Mouse (Mus musculus) CH12.LX (cell line): ENCODE measurements around the gene Slc48a1. TPM values are rescaled to one million over a fixed set of nuclear protein-coding genes. Genes with fewer than 3 reads are reported as not detected.

Experiments
- DNase-seq: peaks from one replicate; pipeline ENCODE4 v3.0.0-alpha.2; 2013; ENCODE audit errors: extremely low read depth
- H3K27ac ChIP-seq: 2 replicates; pipeline ENCODE4 v1.5.1; 2012; ENCODE audit warnings: low read depth, mild to moderate bottlenecking, control low read depth, moderate library complexity; ENCODE audit not compliant: insufficient read depth
- H3K27me3 ChIP-seq: replicated peaks from 2 replicates; pipeline ENCODE3; 2012; ENCODE audit warnings: inconsistent platforms
- H3K36me3 ChIP-seq, 2 experiments: replicated peaks in 1 of 2; 2 replicates each; pipeline versions ENCODE3 to v1.6.1; 2012; ENCODE audit warnings: inconsistent platforms in 1 of 2, low read length in 1 of 2, mild to moderate bottlenecking in 1 of 2, mixed read lengths in 1 of 2, moderate library complexity in 1 of 2; ENCODE audit not compliant: control insufficient read depth in 1 of 2, insufficient read depth in 1 of 2
- H3K4me1 ChIP-seq, 2 experiments: 2 replicates each; pipeline ENCODE4 v1.6.1; 2012; ENCODE audit warnings: inconsistent platforms in 1 of 2, moderate library complexity in 1 of 2; ENCODE audit not compliant: insufficient read depth in 2 of 2, control insufficient read depth in 1 of 2
- H3K4me2 ChIP-seq: 2 replicates; pipeline ENCODE4 v1.6.1; 2012; ENCODE audit warnings: low read depth, mild to moderate bottlenecking, control low read depth; ENCODE audit not compliant: poor library complexity, insufficient read depth, severe bottlenecking
- H3K4me3 ChIP-seq, 3 experiments: fragments of 150-350 bp in 1 of 3; sonication (generic) in 1 of 3; replicated peaks in 1 of 3; 2 replicates each; pipeline versions ENCODE3 to v1.5.1; 2011 to 2012; ENCODE audit warnings: low read depth in 2 of 3, low read length in 2 of 3, mild to moderate bottlenecking in 2 of 3, moderate library complexity in 2 of 3, control low read depth in 1 of 3, improper control_type of control experiment in 1 of 3, inconsistent platforms in 1 of 3, mixed read lengths in 1 of 3; ENCODE audit not compliant: poor library complexity in 1 of 3
- H3K79me2 ChIP-seq: replicated peaks from 2 replicates; pipeline ENCODE4 v1.6.1; 2012; ENCODE audit warnings: mild to moderate bottlenecking, moderate library complexity; ENCODE audit not compliant: control insufficient read depth, poor library complexity, insufficient read depth, severe bottlenecking; ENCODE audit errors: extremely low read depth
- H3K9ac ChIP-seq: 2 replicates; pipeline ENCODE4 v1.6.1; 2012; ENCODE audit warnings: low read depth, mild to moderate bottlenecking, control low read depth, moderate library complexity; ENCODE audit not compliant: insufficient read depth
- H3K9me3 ChIP-seq: replicated peaks from 2 replicates; pipeline ENCODE3; 2012; ENCODE audit warnings: low read length, inconsistent platforms, mixed read lengths
- CHD1 ChIP-seq: IDR thresholded peaks from 2 replicates; pipeline ENCODE4 v1.6.1; 2012; ENCODE audit warnings: low read depth, low read length, improper control_type of control experiment, inconsistent platforms
- CHD2 ChIP-seq: IDR thresholded peaks from 2 replicates; pipeline ENCODE4 v1.6.1; 2011; ENCODE audit warnings: low read length, improper control_type of control experiment
- CTCF ChIP-seq, 2 experiments: IDR thresholded peaks in 1 of 2; conservative IDR thresholded peaks in 1 of 2; 2 replicates each; pipeline ENCODE4 v1.5.1; 2011 to 2012; ENCODE audit warnings: low read depth in 2 of 2, low read length in 2 of 2, improper control_type of control experiment in 1 of 2, inconsistent platforms in 1 of 2, mild to moderate bottlenecking in 1 of 2, moderate library complexity in 1 of 2
- E2F4 ChIP-seq: IDR thresholded peaks from 2 replicates; pipeline ENCODE4 v1.6.1; 2011; ENCODE audit warnings: low read depth, low read length, improper control_type of control experiment; ENCODE audit not compliant: insufficient replicate concordance
- ELF1 ChIP-seq: IDR thresholded peaks from 2 replicates; pipeline ENCODE4 v1.6.1; 2014; ENCODE audit warnings: low read depth, mild to moderate bottlenecking, inconsistent platforms, low read length, improper control_type of control experiment
- EP300 ChIP-seq: IDR thresholded peaks from 2 replicates; pipeline ENCODE4 v1.6.1; 2011; ENCODE audit warnings: low read length, improper control_type of control experiment
- ETS1 ChIP-seq: conservative IDR thresholded peaks from 2 replicates; pipeline ENCODE4 v1.6.1; 2012; ENCODE audit warnings: low read depth, mild to moderate bottlenecking, inconsistent platforms, low read length, improper control_type of control experiment, moderate library complexity
- HCFC1 ChIP-seq: IDR thresholded peaks from 2 replicates; pipeline ENCODE4 v1.6.1; 2012; ENCODE audit warnings: low read depth, mild to moderate bottlenecking, inconsistent platforms, low read length, improper control_type of control experiment
- IRF4 ChIP-seq: IDR thresholded peaks from 2 replicates; pipeline ENCODE4 v1.6.1; 2014; ENCODE audit warnings: low read depth, mild to moderate bottlenecking, inconsistent platforms, low read length, improper control_type of control experiment
- JUN ChIP-seq: IDR thresholded peaks from 2 replicates; pipeline ENCODE4 v1.6.1; 2011; ENCODE audit warnings: low read depth, mild to moderate bottlenecking, low read length, improper control_type of control experiment, moderate library complexity; ENCODE audit not compliant: insufficient read depth
- JUND ChIP-seq: conservative IDR thresholded peaks from 2 replicates; pipeline ENCODE4 v1.6.1; 2011; ENCODE audit warnings: low read depth, low read length, improper control_type of control experiment
- KAT2A ChIP-seq: IDR thresholded peaks from 2 replicates; pipeline ENCODE4 v1.6.1; 2012; ENCODE audit warnings: low read length, improper control_type of control experiment, inconsistent platforms; ENCODE audit not compliant: insufficient replicate concordance
- MAZ ChIP-seq: IDR thresholded peaks from 2 replicates; pipeline ENCODE4 v1.6.1; 2012; ENCODE audit warnings: low read depth, mild to moderate bottlenecking, inconsistent platforms, low read length, improper control_type of control experiment, moderate library complexity
- MYC ChIP-seq: IDR thresholded peaks from 2 replicates; pipeline ENCODE4 v1.6.1; 2011; ENCODE audit warnings: low read depth, mild to moderate bottlenecking, improper control_type of control experiment, low read length
- NELFE ChIP-seq: IDR thresholded peaks from 2 replicates; pipeline ENCODE4 v1.6.1; 2011; ENCODE audit warnings: low read depth, low read length, improper control_type of control experiment
- POLR2AphosphoS2 ChIP-seq: IDR thresholded peaks from 2 replicates; pipeline ENCODE4 v1.6.1; 2011; ENCODE audit warnings: low read depth, low read length, improper control_type of control experiment
- RCOR1 ChIP-seq: conservative IDR thresholded peaks from 2 replicates; pipeline ENCODE4 v1.6.1; 2012; ENCODE audit warnings: low read depth, mild to moderate bottlenecking, inconsistent platforms, low read length, improper control_type of control experiment
- UBTF ChIP-seq: IDR thresholded peaks from 2 replicates; pipeline ENCODE4 v1.6.1; 2012; ENCODE audit warnings: low read depth, mild to moderate bottlenecking, inconsistent platforms, low read length, improper control_type of control experiment, moderate library complexity
- USF2 ChIP-seq: conservative IDR thresholded peaks from 2 replicates; pipeline ENCODE4 v1.6.1; 2011; ENCODE audit warnings: low read depth, low read length, improper control_type of control experiment
- ZC3H11A ChIP-seq: IDR thresholded peaks from 2 replicates; pipeline ENCODE4 v1.6.1; 2012; ENCODE audit warnings: low read depth, mild to moderate bottlenecking, inconsistent platforms, low read length, improper control_type of control experiment
- ZMIZ1 ChIP-seq: IDR thresholded peaks from 2 replicates; pipeline ENCODE4 v1.6.1; 2012; ENCODE audit warnings: low read depth, mild to moderate bottlenecking, inconsistent platforms, low read length, improper control_type of control experiment
- ZNF384 ChIP-seq: IDR thresholded peaks from 2 replicates; pipeline ENCODE4 v1.6.1; 2012; ENCODE audit warnings: low read depth, low read length, improper control_type of control experiment, inconsistent platforms
- dilution Hi-C: fragments of 300-500 bp; cut with MboI; formaldehyde crosslinking; loops from 2 replicates; pipeline ENCODE4 v1.14.3; 2020; ENCODE audit warnings: low sequenced_read_pairs; ENCODE audit not compliant: extremely low pct_unique_long_range_greater_than_20kb, extremely low pct_ligation_motif_present
- in situ Hi-C: fragments of 300-500 bp; cut with MboI; formaldehyde crosslinking; loops from 3 replicates; pipeline ENCODE4 v1.14.3; 2019; ENCODE audit warnings: low sequenced_read_pairs, low pct_ligation_motif_present, low pct_unique_long_range_greater_than_20kb, mixed read lengths
- polyA plus RNA-seq: library from polyadenylated mRNA; unstranded; fragments of >175 nt; gene quantifications from 2 replicates; pipeline ENCODE4 v1.2.1, GENCODE M21; 2012; ENCODE audit warnings: low read depth; ENCODE audit not compliant: insufficient read length
- total RNA-seq, 2 experiments: library from RNA; depleted of rRNA; stranded (reverse); fragments of 300-350 nt in 1 of 2; fragments of >200 nt in 1 of 2; gene quantifications; 2 replicates each; pipeline ENCODE4 v1.2.3; 2012 to 2014

Slc48a1 gene
- total and polyA plus RNA-seq, 3 experiments, result 23.2 to 56.0 (median 39.4) TPM

DNA sequence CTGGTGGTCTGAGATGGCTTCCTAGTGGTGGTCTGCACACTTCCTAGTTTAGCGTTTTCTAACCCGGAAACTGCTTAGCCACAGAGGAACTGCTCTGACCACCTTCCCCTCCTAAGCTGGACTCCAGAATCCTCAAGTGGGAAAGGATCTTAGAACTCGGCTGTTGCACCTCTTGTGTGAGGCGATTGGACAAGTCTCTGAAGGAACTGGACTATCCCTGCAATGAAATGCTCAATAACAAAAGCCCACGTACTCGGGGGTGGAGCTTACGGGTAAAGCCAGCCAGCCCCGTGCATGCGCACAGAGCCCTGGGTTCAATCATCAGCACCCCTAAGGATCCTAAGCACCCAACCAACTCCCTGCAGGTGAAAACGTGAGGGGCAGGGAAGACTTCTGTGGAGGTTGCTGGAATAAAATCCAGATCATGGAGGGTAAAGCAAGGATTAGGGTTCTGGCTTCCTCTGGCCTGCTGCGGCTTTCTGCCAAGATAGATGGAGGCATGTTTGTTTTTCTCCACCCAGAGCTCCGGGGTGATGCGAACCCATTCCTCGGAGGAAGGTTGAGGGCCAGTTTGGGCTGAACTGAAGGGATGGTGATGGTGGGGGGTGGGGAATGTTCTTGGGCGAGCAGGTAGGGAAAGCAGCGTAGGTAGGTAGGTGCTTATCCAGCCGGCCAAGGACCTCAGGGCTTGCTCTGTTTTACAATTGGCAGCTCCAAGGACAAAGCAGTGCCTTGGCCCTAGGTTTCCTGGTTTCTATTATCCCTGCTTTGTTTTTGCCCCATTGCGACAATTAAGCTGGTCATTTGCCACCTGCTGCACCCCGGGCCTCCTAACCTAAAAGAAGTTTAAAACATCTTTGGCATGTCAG is 9.7 kb downstream of the Slc48a1 start:
- Histone ChIP-seq H3K9ac (no peak overlapping the region), H3K27ac (no peak overlapping the region; the same call in 1 of the 2 replicates), H3K4me1 (peaks cover 21 to 60% of the 10 kb centered on the region in 2 experiments), H3K4me2 (no peak overlapping the region), H3K79me2 (peaks cover 9% of the 10 kb centered on the region), H3K9me3 (no peaks in the 10 kb centered on the region), H3K36me3 (peaks cover 29 to 58% of the 10 kb centered on the region in 2 experiments), H3K4me3 (no peak overlapping the region), H3K27me3 (no peaks in the 10 kb centered on the region)
- dilution Hi-C loops, result loop anchor here (25.0 kb wide), 1 partner anchor 174 kb away; the partner anchor contains the start of gene Tmem106c
- DNase-seq, result no peak
- TF ChIP-seq JUN, result no peak
- no peak for TF ChIP-seq MAZ
- peak; percentile 80 for TF ChIP-seq POLR2AphosphoS2
- in situ Hi-C loops, result no loop called here

DNA sequence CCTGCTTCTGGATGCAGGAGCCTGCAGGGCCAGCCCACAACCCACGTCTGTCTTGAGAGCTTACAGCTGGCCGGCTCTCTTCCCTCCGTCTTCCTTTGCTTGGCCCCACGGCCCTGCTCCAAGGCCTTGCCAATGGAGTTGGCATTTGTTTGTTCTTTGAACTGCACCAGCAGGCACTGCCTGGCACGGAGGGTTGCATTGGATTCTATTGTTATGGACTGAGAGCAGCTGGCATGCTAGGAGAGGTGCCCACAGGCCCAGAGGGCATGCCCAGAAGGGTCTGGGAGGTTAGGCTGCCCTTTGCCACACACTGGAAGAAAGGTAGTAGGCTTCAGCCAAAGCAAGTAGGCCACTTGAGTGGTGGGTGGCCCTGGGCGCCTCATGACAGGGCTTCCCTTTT is 10.5 kb downstream of the Slc48a1 start:
- DNase-seq, result no peak
- TF ChIP-seq ELF1, result no peak
- no peak for TF ChIP-seq CHD2
- no peak for TF ChIP-seq EP300
- TF ChIP-seq ETS1, result no peak
- TF ChIP-seq JUN, result no peak
- TF ChIP-seq CHD1, result no peak
- no peak for TF ChIP-seq ZMIZ1
- no peak for TF ChIP-seq KAT2A
- TF ChIP-seq RCOR1, result no peak
- no peak for TF ChIP-seq UBTF
- TF ChIP-seq ZNF384, result no peak
- TF ChIP-seq IRF4, result no peak
- no peak for TF ChIP-seq HCFC1
- TF ChIP-seq CTCF (conservative IDR thresholded peaks at IDR 0.05 in 1 of 2, IDR thresholded peaks at IDR 0.05 in 1 of 2; ENCODE audit: low read depth in 2 of 2, low read length in 2 of 2), result no peak
- no peak for TF ChIP-seq E2F4
- no peak for TF ChIP-seq USF2
- no peak for TF ChIP-seq MYC
- TF ChIP-seq ZC3H11A, result no peak
- TF ChIP-seq NELFE, result no peak
- TF ChIP-seq JUND, result no peak
- in situ Hi-C loops, result no loop called here
- Histone ChIP-seq H3K9ac (no peak overlapping the region), H3K79me2 (peaks cover 9% of the 10 kb centered on the region), H3K9me3 (no peaks in the 10 kb centered on the region), H3K4me1 (peaks cover 21 to 53% of the 10 kb centered on the region in 2 experiments), H3K4me3 (no peak overlapping the region), H3K27ac (no peak overlapping the region), H3K27me3 (no peaks in the 10 kb centered on the region), H3K36me3 (peaks cover 37 to 66% of the 10 kb centered on the region in 2 experiments), H3K4me2 (no peak overlapping the region)
- dilution Hi-C loops, result loop anchor here (25.0 kb wide), 1 partner anchor 173 kb away; the partner anchor contains the start of gene Tmem106c
